Mouse (Mus musculus) gastrocnemius, adult 8-10 months (tissue): ENCODE measurements around the gene Xbp1. TPM values are rescaled to one million over a fixed set of nuclear protein-coding genes. Genes with fewer than 3 reads are reported as not detected.
"Not testable (repeated sequence)": the region's sequence is repeated elsewhere in the genome, so short reads cannot be mapped to it uniquely, and the experiment has no call there.

Experiments
- DNase-seq, 2 experiments: peaks; one replicate each; pipeline ENCODE4 v3.0.0; 2022; ENCODE audit warnings: low spot score in 2 of 2
- total RNA-seq, 4 experiments: library from RNA; stranded (reverse); gene quantifications; 2 replicates each; pipeline ENCODE4 v1.2.4; 2022

The Xbp1 gene
- total RNA-seq, 4 experiments from 2014 or later = 57.4 to 110 (median 72.7) TPM

- no peak for DNase-seq
Observed at GRCm38 (mm10) chr11:5526573-5527439, 6.3 kb downstream of the Xbp1 start.

- no peak for DNase-seq
Observed at GRCm38 (mm10) chr11:5527865-5528523, 7.5 kb downstream of the Xbp1 start.

GRCm38 (mm10) chr11:5528841-5529240 lies 8.4 kb downstream of the Xbp1 start:
- DNase-seq = no peak

GRCm38 (mm10) chr11:5530172-5530571 lies 9.7 kb downstream of the Xbp1 start:
- DNase-seq = no peak

- DNase-seq = no peak
Observed at GRCm38 (mm10) chr11:5530717-5531116, 10.3 kb downstream of the Xbp1 start.

- peak in 1 of 2 experiments; percentile 44 for DNase-seq
Observed at GRCm38 (mm10) chr11:5533108-5533507, 12.6 kb downstream of the Xbp1 start.

GRCm38 (mm10) chr11:5537454-5537853 lies 17.0 kb downstream of the Xbp1 start:
- DNase-seq = not testable (repeated sequence)

GRCm38 (mm10) chr11:5540331-5540730 lies 19.9 kb downstream of the Xbp1 start:
- no peak for DNase-seq

- DNase-seq = no peak
Observed at GRCm38 (mm10) chr11:5541230-5541798, 20.9 kb downstream of the Xbp1 start.

GRCm38 (mm10) chr11:5541799-5542481 lies 21.5 kb downstream of the Xbp1 start, which contains the start of gene Ccdc117:
Gene Ccdc117, minus strand, starts transcription at chr11:5542187.
- peak; percentile 85 to 87 for DNase-seq

GRCm38 (mm10) chr11:5542482-5543185 lies 22.2 kb downstream of the Xbp1 start:
- no peak for DNase-seq

- no peak for DNase-seq
Observed at GRCm38 (mm10) chr11:5543281-5543680, 22.8 kb downstream of the Xbp1 start.

GRCm38 (mm10) chr11:5544709-5545108 lies 24.2 kb downstream of the Xbp1 start:
- DNase-seq = not testable (repeated sequence)

- DNase-seq = no peak
Observed at GRCm38 (mm10) chr11:5545457-5545856, 25.0 kb downstream of the Xbp1 start.

- no peak for DNase-seq
Observed at GRCm38 (mm10) chr11:5546693-5547092, 26.2 kb downstream of the Xbp1 start.

- DNase-seq = no peak
Observed at GRCm38 (mm10) chr11:5551430-5551829, 31.0 kb downstream of the Xbp1 start.

GRCm38 (mm10) chr11:5551931-5552330 lies 31.5 kb downstream of the Xbp1 start:
- DNase-seq = no peak

- DNase-seq = no peak
Observed at GRCm38 (mm10) chr11:5560273-5560672, 39.8 kb downstream of the Xbp1 start.

- DNase-seq = no peak
Observed at GRCm38 (mm10) chr11:5562625-5563268, 42.3 kb downstream of the Xbp1 start.

GRCm38 (mm10) chr11:5563898-5564297 lies 43.4 kb downstream of the Xbp1 start:
- no peak for DNase-seq
